Mouse (Mus musculus) megakaryocyte, embryonic 14.5 days (primary cell): Measurements from ENCODE around the gene Psmd8.

Experiments used
- FLI1 ChIP-seq: IDR thresholded peaks from 2 replicates; pipeline ENCODE4 v1.6.1; 2012; ENCODE audit warnings: low read length, inconsistent platforms, mixed read lengths
- GATA1 ChIP-seq: IDR thresholded peaks from 3 replicates; pipeline ENCODE4 v1.6.1; 2012; ENCODE audit warnings: mixed read lengths, low read length, inconsistent platforms, borderline replicate concordance

DNA sequence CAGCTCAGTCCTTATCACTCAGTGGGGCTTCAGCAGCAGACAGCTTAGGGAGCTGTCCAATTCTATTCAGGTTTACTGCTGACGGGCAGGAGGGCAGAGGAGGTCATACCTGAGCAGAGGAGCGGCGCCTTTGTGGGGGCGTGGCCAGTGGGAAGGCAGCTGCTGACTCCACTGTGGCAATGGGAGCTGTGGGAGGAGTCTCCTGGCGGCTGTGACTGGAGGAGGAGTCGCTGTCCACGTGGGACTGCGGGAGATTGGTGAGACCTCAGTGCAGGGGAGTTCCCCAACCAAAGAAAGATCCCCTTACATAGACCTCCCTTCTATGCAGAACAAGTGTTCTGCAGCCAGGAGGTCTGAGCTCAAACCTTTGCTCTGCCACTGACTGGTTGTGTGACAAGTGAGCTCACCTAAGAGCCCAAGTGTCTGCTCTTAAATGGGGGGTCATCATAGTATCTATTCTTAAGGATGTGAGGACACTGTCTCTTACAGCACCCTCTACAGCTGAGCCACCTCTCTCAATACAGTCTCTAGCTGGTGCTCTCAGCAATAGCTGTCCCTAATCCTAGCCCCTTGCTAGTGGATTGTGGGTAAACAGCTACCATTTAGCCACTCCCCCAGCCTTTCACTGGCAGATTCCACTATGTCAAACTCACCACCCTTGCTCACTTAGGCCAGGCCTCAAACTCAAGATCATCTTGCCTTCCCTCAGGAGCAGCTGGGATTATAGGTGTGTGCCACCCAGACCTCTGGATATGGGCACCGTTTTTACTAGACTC is 17.6 kb downstream of the Psmd8 start:
- TF ChIP-seq GATA1, result no peak
- TF ChIP-seq FLI1, result no peak
